8 mouse cellular contexts compared by ENCODE assay signal in the genomic region with DNA sequence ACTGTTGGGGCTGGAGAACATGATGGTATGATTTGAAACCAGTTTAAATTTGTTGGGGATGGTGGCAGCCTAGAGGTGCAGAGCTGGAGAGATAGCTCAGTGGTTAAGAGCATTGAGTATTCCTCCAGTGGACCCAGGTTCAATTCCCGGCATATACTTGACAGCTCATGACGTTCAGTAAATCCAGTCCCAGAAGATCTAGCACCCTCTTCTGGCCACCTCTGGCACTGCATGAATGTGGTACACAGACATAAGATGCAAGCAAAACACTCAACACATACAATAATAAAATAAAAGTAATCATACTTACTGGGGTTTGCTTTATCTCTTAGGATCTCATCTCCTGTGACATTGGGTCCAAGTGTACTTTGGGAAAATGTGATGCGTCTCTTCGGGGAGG. TPM values are rescaled to one million over a fixed set of nuclear protein-coding genes. Genes with fewer than 3 reads are reported as not detected.
DNase-seq lines count a peak whose midpoint lies in the region.

No protein-coding gene starts in this region.

- peak; percentile 18 for DNase-seq in heart, adult 8-10 months (ENCODE audit: low spot score)
- no peak for DNase-seq in heart, postnatal 25 days (ENCODE audit: low spot score)
- DNase-seq in right cerebral cortex, postnatal 14 days: peak; percentile 39
- DNase-seq in right cerebral cortex, adult 18-20 months: no peak
- peak; percentile 61 to 63 for DNase-seq in cerebellum, adult 18-20 months
- peak; percentile 14 to 69 for DNase-seq in kidney, postnatal 36 days
- peak; percentile 54 for DNase-seq in retina, postnatal 1 day
- no peak for DNase-seq in urinary bladder, postnatal 4 days (ENCODE audit: low spot score in 2 of 2)

- intact Hi-C loops in heart, postnatal 25 days (cut with DNase I): no loop called here

RNA-seq across cellular contexts. Expression of a gene that starts 7.3 kb away (rescaled TPM):
- not detected for total RNA-seq in heart, adult 8-10 months (2022)
- not detected for total RNA-seq in heart, postnatal 25 days (2021)

Comparison
In these comparisons a context has a peak if more than half of its experiments do, and no peak if none do; other contexts are left out.
1. DNase-seq: peak in heart, adult 8-10 months (single experiment), right cerebral cortex, postnatal 14 days (single experiment), cerebellum, adult 18-20 months (2 of 2), kidney, postnatal 36 days (2 of 2) and retina, postnatal 1 day (single experiment); none in heart, postnatal 25 days (single experiment), right cerebral cortex, adult 18-20 months (single experiment) and urinary bladder, postnatal 4 days (0 of 2).